Mouse (Mus musculus) limb, embryonic 12.5 days (tissue): ENCODE results near the gene Ttc30b. TPM values are rescaled to one million over a fixed set of nuclear protein-coding genes. Genes with fewer than 3 reads are reported as not detected.

ENCODE experiments used
- ATAC-seq: fragments of 200-750 bp; cut with Nextera tagmentation; 2 replicates; pipeline ENCODE4 v1.8.0; 2017; ENCODE audit warnings: low read depth, moderate TSS enrichment; ENCODE audit not compliant: insufficient number of reproducible peaks, insufficient read depth, low FRiP score, low TSS enrichment
- H3K27ac ChIP-seq: fragments of 300-500 bp; sonication (generic); 2 replicates; pipeline ENCODE4 v1.5.1; 2016; ENCODE audit warnings: mild to moderate bottlenecking, moderate library complexity
- H3K27me3 ChIP-seq: fragments of 300-500 bp; sonication (generic); 2 replicates; pipeline ENCODE4 v1.6.1; 2016; ENCODE audit warnings: mild to moderate bottlenecking, moderate library complexity
- H3K36me3 ChIP-seq: fragments of 300-500 bp; sonication (generic); 2 replicates; pipeline ENCODE4 v1.6.1; 2016; ENCODE audit warnings: mild to moderate bottlenecking, moderate library complexity
- H3K4me1 ChIP-seq: fragments of 300-500 bp; sonication (generic); replicated peaks from 2 replicates; pipeline ENCODE4 v1.6.1; 2016
- H3K4me2 ChIP-seq: fragments of 300-500 bp; sonication (generic); 2 replicates; pipeline ENCODE4 v1.6.1; 2016; ENCODE audit warnings: mild to moderate bottlenecking, moderate library complexity
- H3K4me3 ChIP-seq: fragments of 300-500 bp; sonication (generic); replicated peaks from 2 replicates; pipeline ENCODE4 v1.5.1; 2016; ENCODE audit warnings: mild to moderate bottlenecking
- H3K9ac ChIP-seq: fragments of 300-500 bp; sonication (generic); replicated peaks from 2 replicates; pipeline ENCODE4 v1.6.1; 2016; ENCODE audit warnings: mild to moderate bottlenecking, moderate library complexity
- H3K9me3 ChIP-seq: fragments of 300-500 bp; sonication (generic); 2 replicates; pipeline ENCODE4 v1.6.1; 2016; ENCODE audit warnings: mild to moderate bottlenecking, moderate library complexity
- WGBS: fragments of 180-500 bp; shearing (Covaris S2); methylation state at CpG from one replicate; pipeline ENCODE4 v1.1.7; 2016; 5-methylcytosine and 5-hydroxymethylcytosine counted together
- polyA plus RNA-seq: library from polyadenylated mRNA; unstranded; fragments of >200 nt; fragmentation: Nextera tagmentation; extraction: Ambion mirVana; gene quantifications from 2 replicates; pipeline ENCODE4 v1.2.1, GENCODE M21; 2016

Ttc30b gene
- polyA plus RNA-seq, 1 experiment from 2014 or later = 9.9 TPM

- peak overlapping the region; percentile 43 for H3K4me2 ChIP-seq
- WGBS = 18% methylated on average over 5 of the region's 5 CpGs
- H3K27me3 ChIP-seq = no peaks in the 10 kb centered on the region
- H3K4me3 ChIP-seq = no peak overlapping the region
- no peak for ATAC-seq
- peak overlapping the region; percentile 71 for H3K27ac ChIP-seq
- H3K36me3 ChIP-seq = no peaks in the 10 kb centered on the region
- H3K4me1 ChIP-seq = peaks cover 67% of the 10 kb centered on the region
- H3K9ac ChIP-seq = no peak overlapping the region
- H3K9me3 ChIP-seq = no peaks in the 10 kb centered on the region
These were observed 26.6 kb upstream of the Ttc30b start for GRCm38 (mm10) chr2:75964972-75965371.

DNA sequence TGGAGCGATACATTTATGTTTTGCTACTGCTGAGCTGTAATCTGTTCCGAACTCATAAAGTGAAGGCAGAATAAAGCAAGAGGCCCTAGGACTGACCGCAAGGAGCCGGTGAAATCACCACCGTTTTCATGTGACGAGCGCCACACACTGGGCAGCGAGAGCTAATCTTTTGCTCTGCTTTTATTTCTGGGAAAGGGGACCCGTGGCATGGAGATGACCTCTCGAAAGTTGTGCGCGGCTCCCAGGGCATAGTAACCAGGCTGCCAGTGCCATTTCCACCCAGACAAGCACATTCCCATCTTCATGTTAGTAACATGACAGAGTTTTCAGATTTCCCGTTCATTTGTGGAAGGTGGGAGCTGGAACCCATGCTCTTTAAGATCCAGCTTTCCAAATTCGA lies 26.1 kb upstream of the Ttc30b start:
- no peak overlapping the region for H3K4me3 ChIP-seq
- H3K4me2 ChIP-seq = peak overlapping the region; percentile 43
- H3K4me1 ChIP-seq = peaks cover 72% of the 10 kb centered on the region
- ATAC-seq = no peak
- no peak overlapping the region for H3K9ac ChIP-seq
- no peaks in the 10 kb centered on the region for H3K9me3 ChIP-seq
- peak overlapping the region; percentile 71 for H3K27ac ChIP-seq
- 9% methylated on average over 14 of the region's 14 CpGs for WGBS
- no peaks in the 10 kb centered on the region for H3K36me3 ChIP-seq
- H3K27me3 ChIP-seq = no peaks in the 10 kb centered on the region

GRCm38 (mm10) chr2:75964051-75964450 lies 25.7 kb upstream of the Ttc30b start:
- no peaks in the 10 kb centered on the region for H3K36me3 ChIP-seq
- H3K27ac ChIP-seq = peak overlapping the region; percentile 71
- peaks cover 76% of the 10 kb centered on the region for H3K4me1 ChIP-seq
- H3K9ac ChIP-seq = no peak overlapping the region
- WGBS = 56% methylated on average over 5 of the region's 5 CpGs
- no peak for ATAC-seq
- H3K27me3 ChIP-seq = no peaks in the 10 kb centered on the region
- H3K4me2 ChIP-seq = peak overlapping the region; percentile 43
- H3K4me3 ChIP-seq = no peak overlapping the region
- H3K9me3 ChIP-seq = no peaks in the 10 kb centered on the region

GRCm38 (mm10) chr2:75963211-75963840 lies 24.9 kb upstream of the Ttc30b start:
- 0 out of 2 replicates have a peak, but pooled peaks have one; percentile 6 for ATAC-seq
- WGBS = 52% methylated on average over 10 of the region's 10 CpGs
- H3K4me1 ChIP-seq = peaks cover 84% of the 10 kb centered on the region
- H3K9ac ChIP-seq = no peak overlapping the region
- no peak overlapping the region for H3K4me3 ChIP-seq
- no peaks in the 10 kb centered on the region for H3K36me3 ChIP-seq
- no peaks in the 10 kb centered on the region for H3K9me3 ChIP-seq
- peak overlapping the region; percentile 71 for H3K27ac ChIP-seq
- H3K4me2 ChIP-seq = peak overlapping the region; percentile 17
- no peaks in the 10 kb centered on the region for H3K27me3 ChIP-seq

DNA sequence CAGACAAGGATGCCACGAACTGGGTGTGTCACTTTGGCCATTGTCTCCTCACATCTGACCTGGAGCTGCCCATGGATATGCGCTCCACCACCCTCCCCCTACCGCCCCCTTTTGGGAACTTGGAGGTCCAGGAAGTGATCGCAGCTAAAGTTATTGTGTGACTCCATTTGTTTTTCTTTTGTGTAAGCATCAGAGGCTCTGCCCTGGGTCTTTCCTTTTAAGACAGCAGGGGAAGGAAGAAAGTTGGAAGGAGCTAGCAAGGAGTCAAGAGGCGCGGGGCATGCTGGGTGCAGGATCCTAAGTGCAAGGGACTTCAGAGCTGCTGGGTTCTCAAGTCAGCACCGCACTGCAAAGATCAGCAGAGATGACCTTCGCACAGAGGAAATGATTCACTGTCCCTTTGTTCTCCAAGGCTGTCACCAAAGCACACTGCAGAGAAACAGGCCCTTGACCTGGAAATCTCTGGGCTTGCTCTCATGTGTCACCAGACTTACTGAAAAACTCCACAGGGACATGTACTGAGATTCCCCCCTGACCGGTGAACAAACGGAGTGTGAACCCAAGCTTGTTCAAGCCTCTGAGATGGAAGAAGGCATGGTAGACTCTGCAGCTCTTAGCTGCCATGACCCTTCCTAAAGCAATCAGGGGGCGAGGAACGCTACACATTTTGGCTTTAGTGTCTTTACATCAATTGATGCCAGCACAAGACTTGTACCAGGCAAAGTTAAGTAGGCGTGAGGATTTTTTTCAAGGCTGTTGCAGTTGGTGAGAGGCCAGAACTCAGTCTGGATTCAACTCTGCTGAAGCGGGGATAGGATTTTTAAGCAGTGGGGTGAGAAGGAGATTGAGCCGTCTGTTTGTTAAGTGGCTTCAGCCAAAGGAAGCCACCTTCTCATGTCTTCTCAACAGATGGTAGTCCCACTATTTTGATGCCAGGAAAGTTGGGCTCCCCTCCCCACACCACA lies 22.3 kb upstream of the Ttc30b start:
- H3K27ac ChIP-seq = peak overlapping the region; percentile 94
- peaks cover 84% of the 10 kb centered on the region for H3K4me1 ChIP-seq
- no peaks in the 10 kb centered on the region for H3K36me3 ChIP-seq
- no peak overlapping the region for H3K4me3 ChIP-seq
- H3K4me2 ChIP-seq = peak overlapping the region; percentile 49
- H3K9me3 ChIP-seq = no peaks in the 10 kb centered on the region
- H3K27me3 ChIP-seq = no peaks in the 10 kb centered on the region
- H3K9ac ChIP-seq = no peak overlapping the region; the same call in 1 of the 2 replicates
- no peak for ATAC-seq
- WGBS = 43% methylated on average over 15 of the region's 15 CpGs

GRCm38 (mm10) chr2:75959850-75960365 lies 21.5 kb upstream of the Ttc30b start:
- 0 out of 2 replicates have a peak overlapping the region, but pooled peaks have one; percentile 6 for H3K4me3 ChIP-seq

DNA sequence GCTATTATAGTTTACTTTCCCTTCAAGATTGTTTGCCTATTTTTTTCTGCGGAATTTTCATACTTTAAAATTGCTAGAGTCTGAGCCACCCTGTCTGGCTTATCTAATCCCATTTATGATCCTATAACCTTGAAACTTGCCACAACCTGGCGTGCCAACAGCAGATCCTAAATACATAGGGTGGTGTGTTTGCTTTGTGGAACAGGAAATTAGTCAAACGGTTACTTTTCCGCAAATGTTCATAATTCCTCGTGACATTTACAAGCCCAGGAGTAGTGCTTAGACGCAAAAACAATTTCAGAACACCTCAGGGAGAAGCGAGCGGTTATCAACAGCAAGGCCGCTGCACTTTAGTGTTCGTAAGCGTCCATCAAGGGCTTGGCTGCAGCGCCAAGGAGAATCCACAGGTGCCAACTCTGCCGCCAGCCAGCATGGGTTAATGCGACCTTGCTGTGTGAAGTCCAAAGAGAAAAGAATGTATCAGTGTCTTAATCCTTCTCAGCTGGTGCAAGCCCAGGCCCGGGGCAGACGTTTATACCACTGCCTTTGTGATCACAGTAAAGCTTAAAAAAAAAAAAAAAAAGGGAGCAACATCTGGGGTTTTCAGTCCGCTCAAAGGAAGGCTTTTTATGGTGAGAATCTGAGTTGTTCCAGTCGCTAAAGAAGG lies 20.9 kb upstream of the Ttc30b start:
- Histone ChIP-seq H3K4me2 (peak overlapping the region; percentile 49), H3K4me3 (0 out of 2 replicates have a peak overlapping the region, but pooled peaks have one; percentile 6), H3K27me3 (no peaks in the 10 kb centered on the region), H3K9me3 (no peaks in the 10 kb centered on the region), H3K9ac (0 out of 2 replicates have a peak overlapping the region, but pooled peaks have one; percentile 6), H3K27ac (peak overlapping the region; percentile 94), H3K36me3 (no peaks in the 10 kb centered on the region), H3K4me1 (peaks cover 74% of the 10 kb centered on the region)
- peak; percentile 52 for ATAC-seq
- WGBS = 4% methylated on average over 18 of the region's 18 CpGs

More at GRCm38 (mm10) chr2:75959850-75960365, 21.5 kb upstream of the Ttc30b start:
- peaks cover 80% of the 10 kb centered on the region for H3K4me1 ChIP-seq
- H3K9me3 ChIP-seq = no peaks in the 10 kb centered on the region
- WGBS = 3% methylated on average over 15 of the region's 15 CpGs
- H3K27me3 ChIP-seq = no peaks in the 10 kb centered on the region
- H3K36me3 ChIP-seq = no peaks in the 10 kb centered on the region
- H3K9ac ChIP-seq = peak overlapping the region; percentile 44; the same call in 1 of the 2 replicates
- peak overlapping the region; percentile 94 for H3K27ac ChIP-seq
- peak; percentile 88 for ATAC-seq
- peak overlapping the region; percentile 49 for H3K4me2 ChIP-seq

DNA sequence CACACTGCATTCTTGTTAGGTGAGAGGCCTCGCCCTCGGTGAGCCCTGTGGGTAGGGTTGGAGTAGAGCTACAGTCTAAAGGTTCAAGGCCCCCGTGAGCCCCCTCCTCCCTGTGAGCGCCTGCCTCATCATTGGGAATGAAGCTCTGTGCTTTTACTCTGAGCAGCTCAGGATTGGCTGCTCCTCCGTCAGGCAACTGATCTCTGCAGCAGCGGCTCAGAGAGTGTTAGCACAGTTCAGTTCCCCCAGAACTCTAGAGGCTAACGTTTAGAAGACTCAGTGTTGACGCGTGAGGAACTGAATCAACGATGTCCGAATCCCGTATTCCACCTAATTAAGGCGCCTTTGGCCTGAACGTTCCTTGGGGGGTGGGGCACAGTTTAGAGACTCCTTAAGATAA lies 17.3 kb upstream of the Ttc30b start:
- 52% methylated on average over 14 of the region's 14 CpGs for WGBS
- ATAC-seq = no peak
- H3K9ac ChIP-seq = no peak overlapping the region
- H3K4me1 ChIP-seq = peaks cover 51% of the 10 kb centered on the region
- no peak overlapping the region for H3K27ac ChIP-seq
- no peaks in the 10 kb centered on the region for H3K36me3 ChIP-seq
- H3K9me3 ChIP-seq = no peaks in the 10 kb centered on the region
- 0 out of 2 replicates have a peak, but pooled peaks cover 5% of the 10 kb centered on the region for H3K27me3 ChIP-seq
- no peak overlapping the region for H3K4me2 ChIP-seq
- H3K4me3 ChIP-seq = no peak overlapping the region

DNA sequence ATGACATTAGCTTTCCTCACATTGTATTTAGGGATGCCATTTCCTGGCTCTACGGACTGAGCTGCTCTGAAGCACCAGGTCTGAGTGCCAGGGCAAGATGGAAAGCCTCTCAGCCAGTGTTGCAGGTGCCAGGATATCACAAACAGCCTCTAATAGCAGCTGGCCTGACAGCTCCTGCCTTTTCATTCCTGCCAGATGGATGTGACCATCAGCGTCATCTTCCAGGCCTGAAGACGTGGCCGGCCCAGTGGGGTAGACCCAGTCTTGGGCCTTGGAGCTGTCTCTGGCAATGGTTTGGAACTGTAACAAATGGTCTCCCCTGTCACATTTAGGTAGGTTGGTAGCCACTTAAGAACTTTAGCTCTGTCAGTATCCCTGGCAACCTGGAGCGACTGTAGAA lies 14.9 kb upstream of the Ttc30b start:
- no peak overlapping the region for H3K4me2 ChIP-seq
- H3K36me3 ChIP-seq = no peaks in the 10 kb centered on the region
- H3K9me3 ChIP-seq = no peaks in the 10 kb centered on the region
- no peak overlapping the region for H3K9ac ChIP-seq
- H3K27me3 ChIP-seq = 0 out of 2 replicates have a peak, but pooled peaks cover 5% of the 10 kb centered on the region
- H3K27ac ChIP-seq = no peak overlapping the region
- 88% methylated on average over 5 of the region's 5 CpGs for WGBS
- no peak for ATAC-seq
- H3K4me1 ChIP-seq = peaks cover 33% of the 10 kb centered on the region
- H3K4me3 ChIP-seq = no peak overlapping the region

DNA sequence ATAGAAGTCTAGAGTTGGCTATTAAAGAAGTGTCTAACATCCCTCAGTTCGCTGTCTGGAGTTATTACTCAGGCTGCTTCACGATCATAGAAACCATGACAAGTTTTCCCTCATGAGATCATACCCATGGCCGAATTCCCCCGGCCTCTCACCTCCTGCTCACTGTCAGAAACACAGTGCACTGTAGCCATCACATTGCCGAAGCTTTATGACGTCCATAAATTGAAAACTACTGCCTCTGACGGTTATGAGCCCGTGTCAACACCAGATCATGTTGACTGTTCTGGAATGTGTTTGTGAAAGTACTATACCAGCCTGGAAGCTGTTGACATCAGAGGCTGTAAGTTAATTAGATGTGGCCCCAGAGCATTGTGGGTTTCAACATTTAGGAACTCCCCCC lies 12.3 kb upstream of the Ttc30b start:
- WGBS = 42% methylated on average over 8 of the region's 8 CpGs
- H3K27me3 ChIP-seq = 0 out of 2 replicates have a peak, but pooled peaks cover 5% of the 10 kb centered on the region
- H3K36me3 ChIP-seq = no peaks in the 10 kb centered on the region
- H3K9ac ChIP-seq = no peak overlapping the region
- peaks cover 17% of the 10 kb centered on the region for H3K4me1 ChIP-seq
- no peak overlapping the region for H3K4me2 ChIP-seq
- peak overlapping the region; percentile 62 for H3K27ac ChIP-seq
- peak; percentile 63 for ATAC-seq
- H3K9me3 ChIP-seq = no peaks in the 10 kb centered on the region; the same call in 1 of the 2 replicates
- no peak overlapping the region for H3K4me3 ChIP-seq
